Mouse (Mus musculus): ENCODE results near the gene Fgg. TPM values are rescaled to one million over a fixed set of nuclear protein-coding genes. Genes with fewer than 3 reads are reported as not detected.

The Fgg gene
- polyA plus RNA-seq, 1 experiment from 2014 or later, result 40.7 TPM

- Histone ChIP-seq H3K36me3 (no peaks in the 10 kb centered on the region), H3K9me3 (no peaks in the 10 kb centered on the region), H3K27me3 (ENCODE audit: insufficient read depth, poor library complexity, severe bottlenecking) (0 out of 2 replicates have a peak, but pooled peaks cover 3% of the 10 kb centered on the region), H3K4me1 (no peaks in the 10 kb centered on the region), H3K4me3 (no peak overlapping the region), H3K27ac (no peak overlapping the region)
- DNase-seq (ENCODE audit: low spot score), result no peak
- 72% methylated on average over 8 of the region's 8 CpGs for WGBS
Observed at GRCm38 (mm10) chr3:83033801-83034200, 26.3 kb downstream of the Fgg start.

GRCm38 (mm10) chr3:83038865-83039264, 31.3 kb downstream of the Fgg start:
- 0 out of 2 replicates have a peak, but pooled peaks cover under 1% of the 10 kb centered on the region for H3K27me3 ChIP-seq (ENCODE audit: insufficient read depth, poor library complexity, severe bottlenecking)
- no peaks in the 10 kb centered on the region for H3K4me1 ChIP-seq
- no peak overlapping the region for H3K4me3 ChIP-seq
- H3K27ac ChIP-seq, result no peak overlapping the region
- 71% methylated on average over 2 of the region's 2 CpGs for WGBS
- H3K9me3 ChIP-seq, result no peaks in the 10 kb centered on the region
- H3K36me3 ChIP-seq, result no peaks in the 10 kb centered on the region
- DNase-seq (ENCODE audit: low spot score), result no peak

- no peak for DNase-seq (ENCODE audit: low spot score)
- Histone ChIP-seq H3K9me3 (no peaks in the 10 kb centered on the region), H3K4me1 (no peaks in the 10 kb centered on the region), H3K27me3 (ENCODE audit: insufficient read depth, poor library complexity, severe bottlenecking) (no peaks in the 10 kb centered on the region), H3K27ac (no peak overlapping the region), H3K4me3 (no peak overlapping the region), H3K36me3 (no peaks in the 10 kb centered on the region)
- 57% methylated on average over 4 of the region's 4 CpGs for WGBS
Observed at GRCm38 (mm10) chr3:83039666-83040065, 32.1 kb downstream of the Fgg start.

- no peak for DNase-seq (ENCODE audit: low spot score)
Observed at GRCm38 (mm10) chr3:83042451-83042850, 34.9 kb downstream of the Fgg start.

GRCm38 (mm10) chr3:83046649-83047048, 39.1 kb downstream of the Fgg start:
- Histone ChIP-seq H3K9me3 (no peaks in the 10 kb centered on the region), H3K4me3 (no peak overlapping the region), H3K27ac (no peak overlapping the region), H3K27me3 (ENCODE audit: insufficient read depth, poor library complexity, severe bottlenecking) (no peaks in the 10 kb centered on the region), H3K4me1 (no peaks in the 10 kb centered on the region), H3K36me3 (no peaks in the 10 kb centered on the region)
- WGBS, result 74% methylated on average over 11 of the region's 11 CpGs
- DNase-seq (ENCODE audit: low spot score), result no peak

More at GRCm38 (mm10) chr3:83042451-83042850, 34.9 kb downstream of the Fgg start:
- Histone ChIP-seq H3K27ac (no peak overlapping the region), H3K27me3 (ENCODE audit: insufficient read depth, poor library complexity, severe bottlenecking) (no peaks in the 10 kb centered on the region), H3K36me3 (no peaks in the 10 kb centered on the region), H3K4me3 (no peak overlapping the region), H3K4me1 (no peaks in the 10 kb centered on the region), H3K9me3 (no peaks in the 10 kb centered on the region)
- WGBS, result 87% methylated on average over 5 of the region's 5 CpGs

- no peak for DNase-seq (ENCODE audit: low spot score)
- H3K36me3 ChIP-seq, result no peaks in the 10 kb centered on the region
- no peaks in the 10 kb centered on the region for H3K9me3 ChIP-seq
- WGBS, result 85% methylated on average over 8 of the region's 8 CpGs
- no peaks in the 10 kb centered on the region for H3K27me3 ChIP-seq (ENCODE audit: insufficient read depth, poor library complexity, severe bottlenecking)
- no peak within 1 kb of the TSS for H3K27ac ChIP-seq
- H3K4me3 ChIP-seq, result no peak within 1 kb of the TSS
- H3K4me1 ChIP-seq, result no peaks in the 10 kb centered on the region
Observed at GRCm38 (mm10) chr3:83049680-83050079, 42.2 kb downstream of the Fgg start, which contains the start of gene Fgb. Gene Fgb, minus strand, starts transcription at chr3:83049863.

- WGBS, result 80% methylated on average over 5 of the region's 5 CpGs
- no peak for DNase-seq (ENCODE audit: low spot score)
- Histone ChIP-seq H3K9me3 (no peaks in the 10 kb centered on the region), H3K4me3 (no peak overlapping the region), H3K4me1 (no peaks in the 10 kb centered on the region), H3K27ac (no peak overlapping the region), H3K36me3 (no peaks in the 10 kb centered on the region), H3K27me3 (ENCODE audit: insufficient read depth, poor library complexity, severe bottlenecking) (no peaks in the 10 kb centered on the region)
Observed at GRCm38 (mm10) chr3:83050661-83051060, 43.1 kb downstream of the Fgg start.

- DNase-seq (ENCODE audit: low spot score), result no peak
- H3K4me1 ChIP-seq, result peaks cover 9% of the 10 kb centered on the region; the same call in 1 of the 2 replicates
Observed at GRCm38 (mm10) chr3:83052102-83052501, 44.6 kb downstream of the Fgg start.

GRCm38 (mm10) chr3:83053126-83053525, 45.6 kb downstream of the Fgg start:
- Histone ChIP-seq H3K36me3 (peaks cover 12% of the 10 kb centered on the region), H3K9me3 (no peaks in the 10 kb centered on the region), H3K27me3 (ENCODE audit: insufficient read depth, poor library complexity, severe bottlenecking) (no peaks in the 10 kb centered on the region), H3K4me3 (no peak overlapping the region), H3K27ac (no peak overlapping the region), H3K4me1 (peaks cover 9% of the 10 kb centered on the region; the same call in 1 of the 2 replicates)
- 76% methylated on average over 7 of the region's 7 CpGs for WGBS
- no peak for DNase-seq (ENCODE audit: low spot score)

More at GRCm38 (mm10) chr3:83052102-83052501, 44.6 kb downstream of the Fgg start:
- Histone ChIP-seq H3K36me3 (peaks cover 5% of the 10 kb centered on the region), H3K27ac (no peak overlapping the region), H3K4me3 (no peak overlapping the region), H3K27me3 (ENCODE audit: insufficient read depth, poor library complexity, severe bottlenecking) (no peaks in the 10 kb centered on the region), H3K9me3 (no peaks in the 10 kb centered on the region)
- WGBS, result 81% methylated on average over 5 of the region's 5 CpGs

- H3K9me3 ChIP-seq, result no peaks in the 10 kb centered on the region
- H3K4me1 ChIP-seq, result peaks cover 9% of the 10 kb centered on the region; the same call in 1 of the 2 replicates
- H3K36me3 ChIP-seq, result peaks cover 18% of the 10 kb centered on the region
- H3K4me3 ChIP-seq, result no peak overlapping the region
- DNase-seq (ENCODE audit: low spot score), result no peak
- 33% methylated on average over 10 of the region's 10 CpGs for WGBS
- H3K27me3 ChIP-seq (ENCODE audit: insufficient read depth, poor library complexity, severe bottlenecking), result no peaks in the 10 kb centered on the region
- no peak overlapping the region for H3K27ac ChIP-seq
Observed at GRCm38 (mm10) chr3:83053758-83054157, 46.2 kb downstream of the Fgg start.

- DNase-seq (ENCODE audit: low spot score), result no peak
- no peak overlapping the region for H3K27ac ChIP-seq
- WGBS, result 25% methylated on average over 13 of the region's 13 CpGs
Observed at GRCm38 (mm10) chr3:83054759-83055158, 47.2 kb downstream of the Fgg start.

GRCm38 (mm10) chr3:83055281-83056038, 47.9 kb downstream of the Fgg start, which contains the start of gene Plrg1:
Gene Plrg1, plus strand, starts transcription at chr3:83055522.
- peaks cover 9% of the 10 kb centered on the region; the same call in 1 of the 2 replicates for H3K4me1 ChIP-seq
- H3K36me3 ChIP-seq, result peaks cover 34% of the 10 kb centered on the region
- H3K27me3 ChIP-seq (ENCODE audit: insufficient read depth, poor library complexity, severe bottlenecking), result no peaks in the 10 kb centered on the region
- DNase-seq (ENCODE audit: low spot score), result peak; percentile 99
- under 1% methylated on average over 60 of the region's 61 CpGs for WGBS
- peak within 1 kb of the TSS; percentile 78 for H3K4me3 ChIP-seq
- H3K27ac ChIP-seq, result peak within 1 kb of the TSS; percentile 88
- no peaks in the 10 kb centered on the region for H3K9me3 ChIP-seq

More at GRCm38 (mm10) chr3:83054759-83055158, 47.2 kb downstream of the Fgg start:
- peak overlapping the region; percentile 78 for H3K4me3 ChIP-seq
- peaks cover 9% of the 10 kb centered on the region; the same call in 1 of the 2 replicates for H3K4me1 ChIP-seq
- no peaks in the 10 kb centered on the region for H3K27me3 ChIP-seq (ENCODE audit: insufficient read depth, poor library complexity, severe bottlenecking)
- no peaks in the 10 kb centered on the region for H3K9me3 ChIP-seq
- H3K36me3 ChIP-seq, result peaks cover 28% of the 10 kb centered on the region

- Histone ChIP-seq H3K27me3 (ENCODE audit: insufficient read depth, poor library complexity, severe bottlenecking) (no peaks in the 10 kb centered on the region), H3K36me3 (peaks cover 50% of the 10 kb centered on the region), H3K27ac (no peak overlapping the region), H3K9me3 (no peaks in the 10 kb centered on the region), H3K4me1 (peaks cover 9% of the 10 kb centered on the region; the same call in 1 of the 2 replicates), H3K4me3 (no peak overlapping the region)
- DNase-seq (ENCODE audit: low spot score), result no peak
- 89% methylated on average over 2 of the region's 2 CpGs for WGBS
Observed at GRCm38 (mm10) chr3:83057046-83057445, 49.5 kb downstream of the Fgg start.
